Mouse (Mus musculus): Measurements from ENCODE around the gene Ntrk1. TPM values are rescaled to one million over a fixed set of nuclear protein-coding genes. Genes with fewer than 3 reads are reported as not detected.
A peak's percentile ranks its signal among the peaks of the same experiment; 100 is the strongest.

Ntrk1 gene
- polyA plus RNA-seq, 1 experiment from 2014 or later: 0.74 TPM

DNA sequence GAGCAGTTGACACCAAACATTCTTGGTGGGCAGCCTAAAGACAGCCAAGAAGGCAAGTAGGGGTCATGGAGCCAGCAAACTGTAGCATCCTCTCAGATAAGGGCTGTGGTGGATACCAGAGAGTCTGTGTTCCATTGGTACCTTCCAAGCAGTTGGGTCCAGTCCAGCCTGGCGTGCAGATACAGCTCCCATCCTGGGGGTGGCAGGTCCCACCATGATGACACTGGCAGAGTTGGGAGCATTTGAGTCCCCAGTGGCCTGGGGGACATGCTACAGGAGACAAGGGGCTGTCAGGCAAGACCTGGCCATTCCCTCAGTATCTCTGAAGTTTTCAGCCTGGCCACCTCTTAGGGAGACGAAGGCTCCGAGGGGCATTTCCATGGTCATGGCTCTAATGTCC lies 42.4 kb downstream of the Ntrk1 start:
- H3K36me3 ChIP-seq (ENCODE audit: control insufficient read depth, insufficient read depth, low read length): no peaks in the 10 kb centered on the region
- no peak overlapping the region for H3K9ac ChIP-seq (ENCODE audit: low read length)
- no peak for DNase-seq (ENCODE audit: low spot score)
- no peak overlapping the region for H3K4me2 ChIP-seq (ENCODE audit: low read length)
- no peak for ATAC-seq
- no peaks in the 10 kb centered on the region for H3K4me1 ChIP-seq (ENCODE audit: control insufficient read depth, insufficient read depth, low read length)
- no peaks in the 10 kb centered on the region for H3K27me3 ChIP-seq (replicated peaks; ENCODE audit: control insufficient read depth, insufficient read depth, low read length)
- WGBS: 79% methylated on average over 3 of the region's 3 CpGs
- no peak overlapping the region for H3K4me3 ChIP-seq (ENCODE audit: low read depth, low read length)
- no peak overlapping the region for H3K27ac ChIP-seq (ENCODE audit: low read depth, low read length)
- H3K9me3 ChIP-seq (replicated peaks; ENCODE audit: control insufficient read depth, low read length): no peaks in the 10 kb centered on the region

DNA sequence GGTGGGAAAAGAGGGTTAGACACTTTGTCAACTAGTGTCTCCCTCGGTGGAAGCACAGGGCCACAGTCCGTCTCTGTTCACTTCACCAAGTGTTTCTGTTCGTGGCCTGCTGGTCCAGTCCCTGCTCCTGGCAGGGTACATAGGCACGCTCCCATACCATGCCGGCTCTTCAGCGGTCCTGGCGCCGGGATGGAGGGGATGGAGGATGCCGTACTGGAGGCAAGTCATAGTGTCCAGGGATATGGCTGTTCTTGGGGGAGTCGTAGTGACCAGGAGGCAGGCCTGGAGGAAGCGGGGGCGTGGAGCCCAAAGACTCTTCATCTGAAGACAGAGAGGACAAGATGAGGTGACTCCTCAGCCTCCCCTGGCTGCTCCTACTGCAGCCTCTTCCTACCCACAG lies 45.0 kb downstream of the Ntrk1 start:
- H3K4me1 ChIP-seq (ENCODE audit: control insufficient read depth, insufficient read depth, low read length): no peaks in the 10 kb centered on the region
- H3K27me3 ChIP-seq (replicated peaks; ENCODE audit: control insufficient read depth, insufficient read depth, low read length): no peaks in the 10 kb centered on the region
- 90% methylated on average over 12 of the region's 12 CpGs for WGBS
- H3K4me3 ChIP-seq (ENCODE audit: low read depth, low read length): no peak overlapping the region
- H3K9ac ChIP-seq (ENCODE audit: low read length): no peak overlapping the region
- DNase-seq (ENCODE audit: low spot score) (no peak), ATAC-seq (no peak)
- no peak overlapping the region for H3K27ac ChIP-seq (ENCODE audit: low read depth, low read length)
- no peaks in the 10 kb centered on the region for H3K36me3 ChIP-seq (ENCODE audit: control insufficient read depth, insufficient read depth, low read length)
- H3K4me2 ChIP-seq (ENCODE audit: low read length): no peak overlapping the region
- no peaks in the 10 kb centered on the region for H3K9me3 ChIP-seq (replicated peaks; ENCODE audit: control insufficient read depth, low read length)

DNA sequence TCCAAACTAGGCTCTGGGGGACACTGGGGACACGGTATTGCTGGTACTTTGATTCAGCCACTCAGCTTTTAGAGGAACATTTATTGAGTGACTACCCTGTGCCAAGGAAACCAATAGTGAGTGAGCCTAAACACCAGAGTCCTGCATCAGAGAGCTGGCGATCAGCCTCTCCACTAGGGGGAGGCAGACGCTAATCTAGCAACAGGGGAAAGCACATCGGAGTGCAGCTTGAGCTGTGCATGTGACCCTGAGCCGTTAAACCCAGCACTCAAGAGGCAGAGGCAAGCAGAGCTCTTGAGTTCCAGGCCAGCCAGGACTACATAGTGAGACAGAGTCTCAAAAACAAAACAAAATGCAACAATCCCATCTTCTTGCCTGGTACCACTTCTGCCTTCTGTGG lies 45.9 kb downstream of the Ntrk1 start:
- Histone ChIP-seq H3K27ac (ENCODE audit: low read depth, low read length) (no peak overlapping the region), H3K36me3 (ENCODE audit: control insufficient read depth, insufficient read depth, low read length) (no peaks in the 10 kb centered on the region), H3K4me3 (ENCODE audit: low read depth, low read length) (no peak overlapping the region), H3K27me3 (replicated peaks; ENCODE audit: control insufficient read depth, insufficient read depth, low read length) (no peaks in the 10 kb centered on the region), H3K9ac (ENCODE audit: low read length) (no peak overlapping the region), H3K4me1 (ENCODE audit: control insufficient read depth, insufficient read depth, low read length) (no peaks in the 10 kb centered on the region), H3K4me2 (ENCODE audit: low read length) (no peak overlapping the region), H3K9me3 (replicated peaks; ENCODE audit: control insufficient read depth, low read length) (no peaks in the 10 kb centered on the region)
- ATAC-seq (no peak), DNase-seq (ENCODE audit: low spot score) (peak; percentile 50)
- 14% methylated on average over 5 of the region's 5 CpGs for WGBS

DNA sequence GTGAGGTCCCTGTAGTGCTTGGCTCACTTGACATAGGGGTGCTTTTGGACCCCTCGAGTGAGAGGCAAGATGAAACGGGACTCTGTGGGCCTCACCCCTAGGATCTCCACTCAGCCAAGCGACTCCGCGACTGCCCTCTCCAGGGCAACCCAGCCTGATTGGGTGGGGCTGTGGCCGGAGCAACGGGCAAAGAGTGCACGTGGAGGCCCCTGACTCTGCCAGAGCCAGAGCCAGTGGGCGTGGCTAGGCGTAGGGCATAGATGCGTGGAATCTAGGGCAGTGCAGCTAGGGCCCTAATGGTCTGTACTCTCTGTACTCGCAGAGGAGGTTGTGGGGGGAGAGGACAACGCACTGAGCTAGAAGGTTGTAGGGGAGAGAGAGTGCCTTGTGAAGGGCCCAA lies 46.5 kb downstream of the Ntrk1 start, which contains the start of gene Lrrc71:
Gene Lrrc71, minus strand, starts transcription at position 195 of the 400 bp plus-strand sequence.
- H3K4me2 ChIP-seq (ENCODE audit: low read length): no peak within 1 kb of the TSS
- H3K9ac ChIP-seq (ENCODE audit: low read length): no peak within 1 kb of the TSS
- no peak within 1 kb of the TSS for H3K4me3 ChIP-seq (ENCODE audit: low read depth, low read length)
- H3K27me3 ChIP-seq (replicated peaks; ENCODE audit: control insufficient read depth, insufficient read depth, low read length): no peaks in the 10 kb centered on the region
- H3K36me3 ChIP-seq (ENCODE audit: control insufficient read depth, insufficient read depth, low read length): no peaks in the 10 kb centered on the region
- H3K4me1 ChIP-seq (ENCODE audit: control insufficient read depth, insufficient read depth, low read length): no peaks in the 10 kb centered on the region
- DNase-seq (ENCODE audit: low spot score) (no peak), ATAC-seq (no peak)
- no peak within 1 kb of the TSS for H3K27ac ChIP-seq (ENCODE audit: low read depth, low read length)
- 50% methylated on average over 13 of the region's 13 CpGs for WGBS
- no peaks in the 10 kb centered on the region for H3K9me3 ChIP-seq (replicated peaks; ENCODE audit: control insufficient read depth, low read length)

DNA sequence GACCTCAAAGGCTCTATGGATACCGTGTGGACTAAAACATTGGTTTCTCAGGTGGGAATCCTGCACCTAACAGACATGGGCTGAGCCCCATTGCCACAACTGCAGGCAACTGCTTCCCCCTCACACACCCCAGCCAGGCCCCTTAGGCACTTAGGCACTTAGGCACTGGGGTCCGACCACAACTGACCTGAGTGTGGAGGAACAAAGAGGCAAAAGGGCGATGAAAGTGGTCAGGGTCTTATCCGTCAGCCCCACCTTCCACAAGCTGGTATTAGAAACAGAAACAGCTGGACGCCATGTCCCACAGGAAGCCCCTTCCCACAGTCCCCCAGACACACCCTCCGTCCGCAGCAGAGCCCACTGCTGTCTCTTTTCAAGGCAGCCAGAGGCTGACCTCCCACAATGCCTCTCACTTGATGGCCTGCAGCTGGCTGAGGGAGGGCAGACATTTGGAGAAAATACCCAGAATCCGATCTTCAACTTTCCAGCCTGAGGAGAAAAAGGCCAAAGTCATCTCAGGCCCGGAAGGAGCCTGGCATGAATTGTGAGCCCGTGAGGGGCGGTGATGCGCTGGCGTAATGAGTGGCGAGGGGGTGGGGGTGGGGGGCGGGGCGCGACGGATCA lies 49.8 kb downstream of the Ntrk1 start:
- no peaks in the 10 kb centered on the region for H3K4me1 ChIP-seq (ENCODE audit: control insufficient read depth, insufficient read depth, low read length)
- no peaks in the 10 kb centered on the region for H3K36me3 ChIP-seq (ENCODE audit: control insufficient read depth, insufficient read depth, low read length)
- no peak overlapping the region for H3K4me3 ChIP-seq (ENCODE audit: low read depth, low read length)
- H3K9ac ChIP-seq (ENCODE audit: low read length): peak overlapping the region; percentile 43; the same call in 1 of the 2 replicates
- H3K9me3 ChIP-seq (replicated peaks; ENCODE audit: control insufficient read depth, low read length): no peaks in the 10 kb centered on the region
- ATAC-seq (no peak), DNase-seq (ENCODE audit: low spot score) (no peak)
- 47% methylated on average over 18 of the region's 18 CpGs for WGBS
- H3K4me2 ChIP-seq (ENCODE audit: low read length): peak overlapping the region; percentile 23
- H3K27me3 ChIP-seq (replicated peaks; ENCODE audit: control insufficient read depth, insufficient read depth, low read length): no peaks in the 10 kb centered on the region
- H3K27ac ChIP-seq (ENCODE audit: low read depth, low read length): no peak overlapping the region

DNA sequence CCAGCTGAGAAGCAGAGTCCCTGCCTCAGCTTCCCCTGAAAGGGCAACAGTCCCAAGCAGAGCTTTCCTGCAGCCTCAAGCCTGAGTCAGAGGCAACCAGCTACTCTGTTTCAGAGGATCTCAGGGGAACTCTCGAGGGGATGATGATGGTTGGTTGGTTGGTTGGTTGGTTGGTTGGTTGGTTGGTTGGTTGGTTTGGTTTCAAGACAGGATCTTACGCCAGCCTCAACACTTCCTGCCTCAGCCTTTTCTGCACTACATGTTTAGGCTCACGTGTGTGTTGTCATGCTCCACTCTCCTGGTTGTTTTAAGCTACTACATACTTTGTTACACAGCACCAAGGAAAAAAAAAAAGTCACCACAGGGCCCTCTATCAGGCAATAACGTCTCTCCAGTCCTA lies 51.0 kb downstream of the Ntrk1 start:
- no peaks in the 10 kb centered on the region for H3K9me3 ChIP-seq (replicated peaks; ENCODE audit: control insufficient read depth, low read length)
- ATAC-seq (no peak), DNase-seq (ENCODE audit: low spot score) (no peak)
- no peak overlapping the region for H3K27ac ChIP-seq (ENCODE audit: low read depth, low read length)
- H3K4me1 ChIP-seq (ENCODE audit: control insufficient read depth, insufficient read depth, low read length): no peaks in the 10 kb centered on the region
- H3K36me3 ChIP-seq (ENCODE audit: control insufficient read depth, insufficient read depth, low read length): peaks cover 7% of the 10 kb centered on the region; the same call in 1 of the 2 replicates
- no peak overlapping the region for H3K4me2 ChIP-seq (ENCODE audit: low read length)
- H3K27me3 ChIP-seq (replicated peaks; ENCODE audit: control insufficient read depth, insufficient read depth, low read length): no peaks in the 10 kb centered on the region
- WGBS: 71% methylated on average over 4 of the region's 4 CpGs
- H3K4me3 ChIP-seq (ENCODE audit: low read depth, low read length): no peak overlapping the region
- no peak overlapping the region for H3K9ac ChIP-seq (ENCODE audit: low read length)

DNA sequence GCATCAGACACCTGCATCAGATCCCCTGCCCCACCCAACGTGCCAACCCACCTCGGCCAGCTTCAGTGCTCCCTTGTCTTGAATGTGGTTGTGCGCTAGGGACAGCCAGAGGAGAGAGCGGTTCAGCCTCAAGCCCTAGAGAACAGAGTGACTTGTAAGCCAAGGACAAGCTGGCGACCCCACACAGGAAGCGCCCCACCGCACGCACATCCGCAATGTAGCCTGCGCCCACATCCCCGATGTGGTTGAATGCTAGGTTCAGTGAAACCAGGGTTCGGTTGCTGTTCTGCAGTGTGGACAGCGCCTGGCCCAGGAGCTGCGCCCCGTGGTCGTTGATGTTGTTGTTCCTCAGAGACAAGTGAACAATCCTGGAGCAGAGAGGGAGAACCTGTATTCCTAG lies 52.2 kb downstream of the Ntrk1 start:
- Histone ChIP-seq H3K4me1 (ENCODE audit: control insufficient read depth, insufficient read depth, low read length) (no peaks in the 10 kb centered on the region), H3K36me3 (ENCODE audit: control insufficient read depth, insufficient read depth, low read length) (peaks cover 18% of the 10 kb centered on the region), H3K9me3 (replicated peaks; ENCODE audit: control insufficient read depth, low read length) (no peaks in the 10 kb centered on the region), H3K9ac (ENCODE audit: low read length) (no peak overlapping the region), H3K4me2 (ENCODE audit: low read length) (no peak overlapping the region), H3K4me3 (ENCODE audit: low read depth, low read length) (no peak overlapping the region), H3K27me3 (replicated peaks; ENCODE audit: control insufficient read depth, insufficient read depth, low read length) (no peaks in the 10 kb centered on the region), H3K27ac (ENCODE audit: low read depth, low read length) (no peak overlapping the region)
- DNase-seq (ENCODE audit: low spot score) (no peak), ATAC-seq (no peak)
- 87% methylated on average over 16 of the region's 16 CpGs for WGBS

DNA sequence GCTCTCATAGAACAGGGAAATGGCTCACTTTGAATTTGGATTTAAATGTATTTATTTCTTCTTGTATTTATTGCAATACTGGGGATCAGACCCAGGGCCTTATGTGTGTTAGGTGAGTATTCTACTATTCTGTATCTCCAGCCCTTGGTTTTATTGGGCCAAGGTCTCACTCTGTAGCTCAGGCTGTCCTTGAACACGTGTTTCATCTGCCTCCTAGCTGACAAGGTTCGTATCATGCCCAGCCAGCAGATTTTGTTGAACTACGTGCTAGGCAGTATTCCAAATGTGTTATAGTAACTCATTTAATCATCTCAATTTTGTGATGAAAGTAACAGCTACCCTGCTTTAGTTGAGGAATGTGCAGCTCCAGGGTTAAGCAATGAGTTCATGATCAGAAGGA lies 52.9 kb downstream of the Ntrk1 start:
- Histone ChIP-seq H3K36me3 (ENCODE audit: control insufficient read depth, insufficient read depth, low read length) (peaks cover 25% of the 10 kb centered on the region), H3K4me1 (ENCODE audit: control insufficient read depth, insufficient read depth, low read length) (no peaks in the 10 kb centered on the region), H3K4me2 (ENCODE audit: low read length) (no peak overlapping the region), H3K27ac (ENCODE audit: low read depth, low read length) (no peak overlapping the region), H3K4me3 (ENCODE audit: low read depth, low read length) (no peak overlapping the region), H3K9me3 (replicated peaks; ENCODE audit: control insufficient read depth, low read length) (no peaks in the 10 kb centered on the region), H3K9ac (ENCODE audit: low read length) (no peak overlapping the region), H3K27me3 (replicated peaks; ENCODE audit: control insufficient read depth, insufficient read depth, low read length) (no peaks in the 10 kb centered on the region)
- ATAC-seq (no peak), DNase-seq (ENCODE audit: low spot score) (no peak)
- 78% methylated on average over 3 of the region's 3 CpGs for WGBS

DNA sequence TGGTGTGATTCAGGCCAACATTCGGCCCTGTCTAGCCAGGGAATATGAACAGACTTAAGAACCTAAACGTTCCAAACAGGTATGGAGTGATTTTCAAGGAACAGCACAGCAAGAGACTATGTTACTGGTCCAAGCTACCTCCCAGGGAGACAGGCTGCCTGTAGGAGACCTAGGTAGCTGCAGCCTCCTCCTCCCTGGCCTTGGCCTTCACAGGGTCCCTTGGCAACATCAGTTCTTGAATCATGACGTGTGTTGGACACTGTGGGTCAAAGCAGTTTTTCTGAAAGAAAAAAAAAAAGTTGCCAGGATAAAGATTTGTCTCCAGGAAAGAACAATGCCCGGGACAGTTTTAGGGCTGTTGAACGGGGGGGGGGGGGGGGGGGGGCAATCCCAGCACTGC lies 56.1 kb downstream of the Ntrk1 start:
- Histone ChIP-seq H3K9ac (ENCODE audit: low read length) (no peak overlapping the region), H3K4me3 (ENCODE audit: low read depth, low read length) (no peak overlapping the region), H3K36me3 (ENCODE audit: control insufficient read depth, insufficient read depth, low read length) (peaks cover 55% of the 10 kb centered on the region), H3K4me2 (ENCODE audit: low read length) (no peak overlapping the region), H3K9me3 (replicated peaks; ENCODE audit: control insufficient read depth, low read length) (no peaks in the 10 kb centered on the region), H3K27me3 (replicated peaks; ENCODE audit: control insufficient read depth, insufficient read depth, low read length) (no peaks in the 10 kb centered on the region), H3K27ac (ENCODE audit: low read depth, low read length) (no peak overlapping the region), H3K4me1 (ENCODE audit: control insufficient read depth, insufficient read depth, low read length) (no peaks in the 10 kb centered on the region)
- 68% methylated on average over 5 of the region's 5 CpGs for WGBS
- ATAC-seq: no peak
- no peak for DNase-seq (ENCODE audit: low spot score)
